Mouse (Mus musculus) ovary, postnatal 36 days (tissue): ENCODE measurements at regions not wholly inside any gene's neighbourhood (a gene's known extent, or its start where the extent isn't known, plus 50 kb on each side); places are given as distances from the start of the nearest gene placed in this dataset.
"Not testable (repeated sequence)": the region's sequence is repeated elsewhere in the genome, so short reads cannot be mapped to it uniquely, and the experiment has no call there.

ENCODE experiments used
- DNase-seq: peaks from one replicate; pipeline ENCODE4 v3.0.0; 2022; ENCODE audit warnings: low spot score, mixed read lengths

DNA sequence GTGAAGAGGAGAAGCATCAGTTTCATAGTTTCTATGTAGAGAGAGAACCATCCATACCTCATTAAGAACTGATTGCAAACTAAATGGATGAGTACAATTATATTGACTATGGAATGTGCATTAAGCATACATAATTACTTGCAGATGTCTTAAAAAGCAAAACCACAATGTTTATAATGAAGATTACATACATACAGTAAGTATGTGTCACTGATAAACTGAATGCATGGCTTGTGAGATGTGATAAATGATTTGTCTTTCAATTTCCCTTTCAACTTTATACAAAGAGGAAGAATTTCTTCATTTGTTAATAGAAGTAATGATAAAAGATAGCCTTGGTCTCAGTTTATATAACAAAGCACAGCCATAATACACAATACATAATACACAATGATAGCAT, 1939.3 kb downstream of the 9330182O14Rik start:
- DNase-seq, result no peak

DNA sequence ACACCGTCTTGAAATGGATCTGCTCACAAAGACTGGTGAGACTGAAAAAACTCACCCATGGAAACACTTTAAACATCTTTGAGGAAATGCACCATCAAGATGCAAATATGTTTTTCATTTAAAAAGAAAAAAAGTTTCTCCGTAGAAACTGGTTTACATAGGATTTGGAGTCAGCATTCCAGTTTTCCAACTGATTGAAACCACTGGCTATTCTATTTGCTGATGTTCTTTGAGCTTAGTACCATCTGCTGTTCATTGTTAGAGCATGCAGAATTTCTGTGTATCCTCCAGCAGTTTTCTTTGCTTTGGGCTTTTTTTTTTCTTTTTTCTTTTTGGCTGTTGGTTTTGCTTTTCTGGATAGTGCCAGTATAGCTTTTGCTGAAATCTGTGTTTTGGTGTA, 1948.3 kb downstream of the 9330182O14Rik start:
- no peak for DNase-seq

DNA sequence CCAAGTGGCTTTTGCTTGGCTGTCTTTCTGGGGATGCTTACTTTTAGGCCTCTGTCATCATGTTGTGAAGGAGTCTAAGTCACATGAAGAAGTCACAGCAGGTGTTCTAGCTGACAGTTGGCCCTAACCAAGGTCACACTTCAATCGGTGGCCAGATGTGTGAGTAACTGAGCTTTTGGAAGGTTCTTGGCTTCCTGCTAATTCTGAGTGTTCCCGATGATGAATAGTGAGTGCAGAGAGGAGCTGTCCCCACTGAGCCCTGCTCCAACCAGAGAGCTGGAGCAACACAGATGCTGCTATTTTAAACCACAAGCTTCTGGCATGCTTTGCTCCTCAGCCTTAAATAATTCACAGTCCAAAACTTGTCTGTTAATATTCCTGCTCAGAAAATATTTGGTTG, 1966.6 kb downstream of the 9330182O14Rik start:
- DNase-seq, result no peak

DNA sequence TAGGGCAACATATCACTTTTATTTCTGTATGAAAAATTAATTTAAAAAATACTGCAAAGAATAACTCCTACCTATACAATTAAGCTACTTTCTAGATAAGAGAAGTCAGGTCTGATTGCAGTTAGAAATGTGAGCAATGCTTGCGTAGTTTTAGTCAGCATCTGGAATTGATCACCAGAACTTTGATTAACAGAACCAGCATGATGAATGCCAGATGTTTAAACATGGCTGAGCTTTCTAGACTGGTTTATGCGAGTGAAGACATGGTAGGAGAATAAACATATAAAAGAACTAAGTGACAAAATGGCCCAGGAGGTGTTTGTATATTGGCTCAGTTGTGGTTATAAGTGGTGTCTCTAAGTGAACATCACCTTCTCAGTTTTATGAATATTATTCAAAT, 1970.7 kb downstream of the 9330182O14Rik start:
- DNase-seq, result no peak

DNA sequence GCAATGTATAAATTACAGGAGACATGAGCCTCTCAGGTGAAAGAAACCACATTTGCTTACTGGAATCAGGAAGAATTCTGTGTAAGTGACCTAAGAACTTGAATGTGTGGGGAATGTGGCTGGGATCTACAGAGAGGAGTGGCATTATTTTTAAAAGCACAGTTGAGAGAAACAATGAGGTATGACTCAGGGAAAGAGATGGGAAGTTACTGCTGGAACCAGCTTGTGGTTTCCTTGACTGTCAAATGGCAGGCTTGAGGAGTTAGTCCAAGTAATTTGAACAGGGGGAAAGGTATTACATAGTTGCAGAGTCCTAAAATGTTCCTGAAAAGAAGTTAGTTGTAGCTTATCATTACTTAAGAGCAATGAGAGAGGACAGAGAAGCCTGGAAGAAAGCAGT, 1972.9 kb downstream of the 9330182O14Rik start:
- no peak for DNase-seq

DNA sequence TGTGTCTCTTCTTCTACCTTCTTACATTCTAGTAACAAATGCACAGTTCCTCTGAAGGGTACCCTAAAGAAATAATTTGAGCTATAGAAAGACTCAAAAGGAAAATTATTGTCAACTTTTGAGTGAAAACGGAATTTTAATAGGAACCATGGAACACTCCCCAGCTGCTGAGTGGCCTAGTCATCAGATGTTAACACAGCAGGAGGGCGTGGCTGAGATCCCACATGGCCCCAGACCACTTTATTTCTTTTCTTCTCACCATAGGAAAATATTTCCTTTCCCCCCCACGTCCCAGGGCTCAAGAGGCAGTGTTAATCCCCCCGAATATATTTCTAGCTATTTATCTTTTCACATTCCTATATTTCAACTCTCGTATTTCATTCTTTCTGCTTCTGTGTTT, 1977.6 kb downstream of the 9330182O14Rik start:
- DNase-seq, result no peak

DNA sequence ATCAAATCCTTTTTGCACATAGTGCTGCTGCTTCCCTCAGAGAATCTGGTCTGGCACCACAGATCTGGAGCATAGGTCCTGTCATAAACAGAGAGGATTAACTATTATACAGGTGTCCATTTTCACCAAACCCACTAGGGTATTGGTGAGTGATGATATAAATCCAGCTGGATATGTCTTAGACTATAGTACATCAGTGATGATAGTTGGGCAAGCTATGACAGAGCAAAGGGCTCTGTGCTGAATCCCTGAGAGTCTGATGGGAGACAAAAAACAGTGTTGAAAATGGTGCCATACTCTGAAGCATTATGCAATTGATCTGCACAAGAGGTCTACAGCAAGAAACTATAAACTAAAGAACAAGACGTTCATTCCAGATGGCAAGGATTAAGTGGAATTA, 1993.3 kb downstream of the 9330182O14Rik start:
- DNase-seq, result no peak

DNA sequence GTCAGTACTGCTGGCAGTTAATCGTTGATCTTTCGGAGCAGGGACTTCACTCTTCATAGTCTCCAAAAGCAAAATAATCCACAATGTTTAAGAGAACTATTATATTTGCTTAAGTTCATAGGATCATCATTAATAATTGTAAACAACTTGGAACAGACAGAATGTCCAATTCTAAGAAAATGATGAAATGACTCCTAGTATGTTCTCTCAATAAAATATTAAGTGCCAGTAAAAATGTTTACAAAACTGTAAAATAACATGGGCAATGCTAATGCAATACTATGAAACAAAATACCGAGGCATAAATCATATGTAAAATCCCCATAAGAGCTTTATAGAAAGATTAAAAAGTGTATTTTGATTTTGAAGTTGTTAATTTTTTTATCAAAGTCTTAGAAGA, 1994.8 kb downstream of the 9330182O14Rik start:
- DNase-seq, result no peak

DNA sequence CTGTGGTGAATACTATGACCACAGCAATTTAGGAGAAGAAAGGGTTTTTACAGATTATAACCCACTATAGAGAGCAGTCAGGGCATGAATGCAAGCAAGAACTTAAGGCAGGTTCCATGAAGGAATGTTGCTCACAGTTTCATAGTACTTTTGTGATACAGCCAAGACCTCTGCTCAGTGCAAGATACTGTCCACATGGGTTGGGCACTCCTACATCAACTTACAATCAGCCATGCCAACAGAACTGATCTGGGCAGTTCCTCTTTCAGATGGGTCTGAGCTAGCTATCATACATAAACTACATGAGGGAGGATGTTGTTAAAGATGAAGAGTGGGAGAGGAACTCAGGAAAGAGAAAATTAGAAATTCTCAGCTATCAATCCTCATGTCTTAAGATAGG, 2032.4 kb downstream of the 9330182O14Rik start:
- no peak for DNase-seq

DNA sequence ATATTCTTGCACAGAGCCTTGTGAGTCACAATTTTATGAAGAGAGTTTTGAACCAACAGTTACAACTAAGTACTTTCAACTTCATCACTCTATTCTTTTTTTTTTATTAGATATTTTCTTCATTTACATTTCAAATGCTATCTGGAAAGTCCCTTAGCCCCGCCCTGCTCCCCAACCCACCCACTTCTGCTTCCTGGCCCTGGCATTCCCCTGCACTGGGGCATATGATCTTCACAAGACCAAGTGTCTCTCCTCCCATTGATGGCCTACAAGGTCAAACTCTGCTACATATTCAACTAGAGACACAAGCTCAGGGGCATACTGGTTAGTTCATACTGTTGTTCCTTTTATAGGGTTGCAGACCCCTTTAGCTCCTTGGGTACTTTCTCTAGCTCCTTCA, 2043.6 kb downstream of the 9330182O14Rik start:
- not testable (repeated sequence) for DNase-seq

DNA sequence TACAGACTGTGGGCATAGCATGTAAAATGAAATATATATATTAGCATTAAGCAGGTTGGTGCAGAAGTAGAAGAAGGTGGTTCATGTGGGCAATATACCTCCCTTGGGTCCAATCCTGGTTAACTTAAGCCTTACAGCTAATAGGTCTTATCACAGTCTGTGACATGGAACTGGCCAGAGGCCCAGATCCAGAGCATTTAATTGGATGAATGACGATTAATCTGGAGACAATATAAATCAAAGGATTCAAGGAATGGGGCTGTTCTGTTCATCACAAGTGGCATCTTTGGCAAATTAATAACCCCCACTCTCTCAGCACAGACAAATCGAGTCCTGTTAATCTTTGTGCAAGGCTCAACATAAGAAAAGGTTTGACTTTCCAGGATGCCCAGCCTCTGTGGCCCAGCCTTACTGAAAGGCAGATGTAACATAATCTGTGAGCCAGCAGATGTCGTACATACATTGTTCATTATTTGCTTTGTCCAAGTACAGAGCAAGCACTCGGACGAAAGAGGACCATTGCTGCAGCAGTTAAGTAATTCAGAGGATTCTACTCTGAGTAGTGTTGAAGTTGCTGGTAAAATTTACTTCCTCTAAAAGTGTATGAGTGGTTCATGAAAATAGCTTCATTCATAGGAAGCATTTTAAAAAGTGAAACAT, 2073.2 kb downstream of the 9330182O14Rik start:
- no peak for DNase-seq

DNA sequence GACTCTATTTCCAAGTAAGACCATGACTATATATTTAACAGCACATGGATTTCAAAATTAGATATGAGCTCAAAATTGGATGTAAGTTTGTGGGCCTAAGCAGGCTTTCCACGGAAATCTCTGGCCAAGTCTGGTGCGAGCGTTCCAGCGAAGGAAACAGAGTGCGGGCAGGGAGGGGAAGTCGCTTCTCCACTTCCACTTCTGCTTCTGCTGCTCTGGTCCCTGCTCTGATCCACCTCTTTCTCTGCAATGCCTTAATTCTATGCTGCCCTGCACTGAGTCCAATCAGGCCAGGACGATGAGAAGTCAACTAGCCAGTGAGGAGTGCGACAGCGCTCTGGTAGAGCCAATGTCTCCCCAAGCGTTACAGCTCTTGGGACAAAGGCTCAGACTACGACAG, 2085.3 kb downstream of the 9330182O14Rik start:
- no peak for DNase-seq

DNA sequence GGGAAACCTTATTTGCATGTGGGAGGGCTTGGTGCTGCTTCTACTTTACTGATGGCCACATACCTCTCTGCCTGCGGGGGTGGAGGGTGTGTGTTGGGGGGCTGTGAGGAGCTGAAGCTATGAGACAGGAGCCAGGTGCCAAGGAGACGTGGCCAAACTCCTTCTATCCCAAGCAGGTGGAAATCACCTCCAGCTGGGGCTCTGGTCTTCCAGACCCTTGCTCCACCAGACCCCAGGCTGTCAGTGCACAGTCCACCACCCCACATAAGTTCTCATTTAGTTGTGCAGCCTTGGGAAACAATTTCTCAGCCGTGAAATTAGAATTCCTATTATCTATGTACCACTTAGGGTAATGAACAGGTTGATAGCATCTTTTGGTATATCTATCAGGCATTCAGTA, 2085.8 kb downstream of the 9330182O14Rik start:
- no peak for DNase-seq

DNA sequence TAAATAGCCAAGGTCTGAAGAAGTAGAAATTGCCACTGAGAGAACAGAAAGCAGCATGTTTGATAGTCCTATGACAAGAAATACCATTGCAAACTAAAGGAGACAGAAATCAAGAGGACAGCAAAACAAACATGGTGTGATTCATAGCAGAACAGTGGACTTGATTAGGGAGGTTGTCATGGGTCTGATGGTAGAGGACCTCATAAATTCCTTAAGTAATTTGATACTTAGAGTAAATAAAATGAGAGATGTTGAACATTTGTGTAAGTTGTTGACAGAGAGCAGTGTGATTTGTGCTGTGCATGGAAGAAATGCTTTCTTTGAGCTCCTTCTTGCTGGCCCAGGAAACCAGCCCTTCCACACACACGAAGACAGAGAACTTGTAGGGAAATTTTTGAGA, 2090.8 kb downstream of the 9330182O14Rik start:
- DNase-seq, result no peak

DNA sequence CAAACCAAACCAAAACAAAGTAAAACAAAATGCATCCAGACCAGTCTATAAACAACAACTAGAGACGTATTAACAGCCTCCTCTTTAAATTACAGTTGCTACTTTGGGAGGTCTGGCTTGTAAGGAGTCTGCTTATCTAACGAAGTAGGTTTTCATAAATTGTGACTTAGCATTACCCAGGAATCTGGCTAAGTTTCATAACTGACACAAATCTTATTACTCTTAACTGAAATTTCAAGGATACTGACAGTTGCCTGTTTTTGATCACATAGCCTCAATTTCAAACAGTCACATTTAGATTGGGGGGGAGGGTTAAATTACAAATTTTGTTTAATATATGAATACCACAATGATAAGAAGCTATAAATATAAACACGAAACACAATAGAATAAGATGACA, 2097.5 kb downstream of the 9330182O14Rik start:
- no peak for DNase-seq

DNA sequence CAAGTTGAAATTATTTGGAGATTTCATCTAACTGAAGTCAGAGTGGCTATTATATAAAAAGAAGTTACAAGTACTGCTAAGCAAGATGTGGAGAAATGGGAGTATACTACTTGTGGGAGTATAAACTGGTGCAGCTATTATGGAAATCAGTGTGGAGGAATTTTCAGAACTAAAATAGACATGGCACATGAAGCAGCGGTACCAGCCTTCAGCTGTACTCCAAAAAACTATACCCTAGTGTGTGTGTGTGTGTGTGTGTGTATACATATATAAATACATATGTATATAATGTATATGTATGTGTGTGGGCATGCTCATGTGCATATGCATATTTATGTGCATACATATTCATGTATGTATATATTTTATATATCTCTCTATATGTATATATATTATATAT, 2112.6 kb downstream of the 9330182O14Rik start:
- DNase-seq, result no peak

DNA sequence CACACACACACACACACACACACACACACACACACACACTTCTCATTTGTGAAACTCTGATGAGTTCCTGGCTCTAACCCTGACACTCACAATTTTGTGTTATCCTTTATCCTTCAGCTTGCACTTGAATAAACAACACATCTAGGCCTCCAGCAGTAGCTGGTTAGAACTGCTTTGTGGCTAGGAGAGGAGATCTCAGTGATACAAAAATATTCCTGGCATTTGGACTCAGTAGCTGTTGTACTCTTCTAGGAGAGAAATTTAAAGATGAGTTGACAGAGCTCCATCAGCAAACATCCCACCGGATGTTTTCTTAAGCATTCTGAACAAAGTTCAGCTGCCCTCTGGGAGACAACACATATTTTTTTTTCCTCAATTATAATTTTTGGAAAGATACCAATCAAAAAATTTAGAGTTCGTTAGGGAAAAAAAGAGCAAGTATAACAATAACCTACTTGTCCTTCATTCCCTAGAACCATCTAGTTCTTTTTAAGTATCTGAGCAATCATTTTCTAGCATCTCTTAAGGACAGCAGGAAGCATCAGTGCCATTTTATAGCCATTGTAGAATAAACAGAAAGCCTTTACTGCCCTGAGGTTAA, 2118.7 kb downstream of the 9330182O14Rik start:
- no peak for DNase-seq

DNA sequence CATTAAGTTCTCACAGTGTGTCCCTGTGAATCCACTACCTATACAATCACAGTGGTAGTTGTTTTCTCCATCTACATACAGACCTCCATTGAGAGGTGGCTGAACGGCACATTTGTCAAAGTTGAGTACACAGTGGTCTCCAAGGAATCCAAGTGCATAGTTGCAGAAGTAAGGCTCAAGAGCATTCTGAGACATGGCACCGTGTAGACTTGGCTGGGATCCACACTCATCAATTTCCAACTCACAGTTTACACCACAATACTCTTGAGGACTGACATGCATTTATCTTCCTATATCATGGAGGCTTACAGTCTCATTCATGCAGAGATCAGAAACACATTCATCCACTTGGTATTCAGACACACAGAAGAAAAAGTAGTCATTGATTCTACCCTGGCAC, 2122.2 kb downstream of the 9330182O14Rik start:
- no peak for DNase-seq

DNA sequence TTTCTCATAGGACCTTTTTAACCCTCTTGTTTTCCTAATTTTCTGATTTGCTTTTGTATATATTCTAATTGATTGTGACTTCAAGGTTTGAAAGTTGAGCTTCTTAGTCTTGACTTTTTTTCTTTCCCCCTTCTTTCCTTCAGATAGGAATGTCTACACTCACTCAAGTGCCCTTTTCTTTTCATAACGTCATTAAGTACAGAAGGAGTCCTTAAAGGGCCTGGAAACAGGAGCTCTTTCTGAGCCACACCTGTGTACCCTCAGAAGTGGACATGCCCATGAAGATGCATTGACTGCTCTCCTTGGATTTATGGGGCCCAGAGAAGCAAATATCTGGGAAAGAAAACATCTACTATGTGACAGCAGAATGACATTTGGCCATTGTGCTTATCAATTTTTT, 2141.0 kb downstream of the 9330182O14Rik start:
- no peak for DNase-seq

DNA sequence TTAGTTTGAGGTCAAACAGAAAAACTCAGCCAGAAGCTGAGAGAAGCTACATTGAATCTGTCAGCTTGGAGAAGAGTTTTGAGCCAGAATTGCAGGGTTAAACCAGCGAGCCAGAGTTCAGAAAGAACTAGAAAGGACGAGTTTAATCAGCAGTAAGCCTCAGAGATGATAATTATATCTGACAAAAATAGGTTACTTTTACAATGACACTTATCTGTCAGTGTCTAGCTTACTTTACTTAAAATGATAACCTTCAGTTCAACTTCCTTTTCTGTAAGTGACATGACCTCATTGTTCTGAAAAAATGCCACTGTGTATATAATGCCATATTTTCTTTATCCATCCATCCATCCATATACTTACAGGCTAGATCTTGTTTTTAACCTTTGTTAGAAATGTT, 2143.1 kb downstream of the 9330182O14Rik start:
- DNase-seq, result no peak

DNA sequence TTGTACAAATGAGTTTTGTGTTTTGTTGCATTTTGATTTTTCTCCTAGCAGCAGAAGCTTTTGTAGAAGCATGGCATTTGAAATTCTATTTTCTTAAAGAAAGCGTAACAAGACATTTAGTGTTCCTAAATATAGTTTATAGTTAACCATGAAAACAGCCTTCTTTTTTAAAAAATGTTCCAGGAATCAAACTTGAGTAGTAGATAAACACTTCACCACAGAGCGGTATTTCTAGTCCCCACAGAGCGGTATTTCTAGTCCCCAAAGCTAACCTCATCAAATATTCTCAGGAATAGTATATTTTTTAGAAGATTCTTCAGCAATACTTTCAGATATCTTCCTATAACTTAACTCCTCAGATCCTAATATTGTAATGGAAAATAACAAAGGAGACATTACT, 2146.6 kb downstream of the 9330182O14Rik start:
- DNase-seq, result no peak

DNA sequence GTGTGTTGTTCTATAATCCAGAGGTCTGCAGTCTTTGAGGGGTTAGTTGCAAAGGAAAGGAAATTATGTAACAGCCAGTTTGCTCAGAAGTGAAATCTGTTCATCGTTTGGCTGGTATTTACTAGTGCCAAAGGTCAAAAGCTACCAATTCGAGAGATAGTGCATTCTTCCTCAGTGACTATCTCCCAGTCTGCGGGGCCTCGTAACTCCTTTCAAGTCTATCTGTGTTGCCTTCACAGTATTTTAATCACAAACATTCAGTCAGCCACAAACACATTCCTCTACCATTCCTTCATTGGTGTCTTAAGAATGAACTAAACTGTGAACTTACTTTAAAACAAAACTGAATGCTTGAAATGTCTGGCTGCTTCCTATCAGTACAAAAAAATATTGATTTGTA, 2162.2 kb downstream of the 9330182O14Rik start:
- DNase-seq, result no peak

DNA sequence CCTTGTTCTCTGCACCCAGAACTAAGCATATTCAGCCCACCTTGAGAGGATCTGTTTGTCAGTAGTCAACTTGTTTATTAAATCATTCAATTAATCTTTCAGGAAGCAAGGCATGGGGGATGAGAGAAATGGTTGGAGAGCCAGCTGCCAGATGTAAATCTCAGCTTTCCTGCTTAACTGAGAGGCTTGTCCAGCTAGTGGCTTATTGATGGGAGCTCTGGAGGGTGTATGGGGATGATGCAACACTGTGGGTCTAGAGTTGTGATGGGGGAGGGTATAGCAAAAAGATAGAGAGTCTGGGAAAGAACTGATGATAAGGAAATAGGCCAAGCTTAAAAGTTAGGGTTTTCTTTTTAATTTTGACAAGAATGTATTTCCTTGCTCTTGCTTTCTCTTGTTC, 2163.3 kb downstream of the 9330182O14Rik start:
- no peak for DNase-seq

DNA sequence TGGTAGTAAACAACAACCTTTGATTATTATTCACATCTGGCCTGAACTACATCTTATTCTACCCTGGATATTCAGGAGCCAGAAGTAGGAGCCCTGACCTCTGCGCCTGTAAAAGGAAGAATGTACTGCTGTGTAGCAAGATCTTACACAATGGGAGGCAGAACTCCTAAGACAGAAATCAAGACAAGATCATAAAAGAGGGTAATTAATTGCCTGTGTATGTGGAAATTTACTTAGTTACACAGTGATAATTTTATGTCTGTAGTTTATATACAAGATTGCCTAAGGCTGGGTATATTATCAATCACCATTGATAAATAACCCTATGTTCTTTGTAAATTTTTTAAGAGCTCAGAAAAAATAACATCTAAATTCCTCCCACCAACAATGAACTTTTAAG, 2167.8 kb downstream of the 9330182O14Rik start:
- DNase-seq, result no peak
